Mouse (Mus musculus) frontal cortex, adult (tissue): ENCODE results near the gene Eif4e1b.
"Not testable (repeated sequence)": the region's sequence is repeated elsewhere in the genome, so short reads cannot be mapped to it uniquely, and the experiment has no call there.

ENCODE experiments used
- ATAC-seq: cut with Nextera tagmentation; 2 replicates; pipeline ENCODE4 v1.9.2; 2017; ENCODE audit warnings: mild to moderate bottlenecking, moderate library complexity, mixed read lengths; ENCODE audit not compliant: low TSS enrichment

The Eif4e1b gene

GRCm38 (mm10) chr13:54759496-54759895 lies 24.3 kb upstream of the Eif4e1b start:
- ATAC-seq: no peak

- ATAC-seq: peak; percentile 41
Observed at GRCm38 (mm10) chr13:54760164-54760795, 23.5 kb upstream of the Eif4e1b start.

DNA sequence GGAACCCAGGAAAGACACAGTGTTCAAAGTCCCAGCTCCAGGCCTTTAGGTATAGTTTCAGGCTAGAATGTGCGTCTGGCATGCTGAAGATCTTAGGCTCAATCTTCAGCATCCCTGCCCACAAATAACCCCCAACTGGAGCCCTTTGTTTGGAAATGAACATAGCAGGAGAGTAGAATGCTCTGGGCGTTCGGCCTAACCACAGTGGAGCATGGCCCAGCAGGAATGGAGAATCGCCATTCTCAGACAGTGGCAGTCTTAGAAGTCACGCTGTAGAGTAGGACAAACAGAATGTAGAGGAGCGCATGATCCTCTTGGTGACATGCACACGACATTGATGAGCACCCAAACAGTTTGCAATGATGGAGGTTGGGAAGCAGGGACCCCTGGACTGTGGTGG lies 22.9 kb upstream of the Eif4e1b start:
- ATAC-seq: no peak

- ATAC-seq: peak; percentile 18; the same call in 1 of the 2 replicates
Observed at GRCm38 (mm10) chr13:54765281-54766191, 18.3 kb upstream of the Eif4e1b start.

- ATAC-seq: peak; percentile 77
Observed at GRCm38 (mm10) chr13:54766192-54766768, 17.5 kb upstream of the Eif4e1b start, which contains the start of gene Sncb. Sncb (minus strand) TSS chr13:54766595.

DNA sequence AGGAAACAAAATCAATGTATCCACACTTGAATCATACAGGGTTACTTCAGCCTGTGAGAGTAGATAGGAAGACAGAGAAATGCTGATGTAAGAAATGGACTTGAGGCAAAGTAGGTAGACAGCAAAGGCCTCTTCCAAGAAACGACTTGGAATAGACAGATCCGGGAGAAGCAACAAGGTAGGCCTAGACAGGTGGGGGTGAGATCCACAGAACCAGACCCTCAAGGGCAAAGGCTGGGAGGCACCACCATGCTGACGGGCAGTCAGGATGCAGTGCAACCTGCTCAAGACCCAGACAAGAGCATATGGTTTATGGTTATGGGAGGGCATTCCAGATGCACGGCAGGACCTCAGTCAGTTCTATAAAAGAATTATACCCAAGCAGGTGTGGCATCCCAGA lies 16.8 kb upstream of the Eif4e1b start:
- ATAC-seq: no peak

GRCm38 (mm10) chr13:54780592-54780991 lies 3.2 kb upstream of the Eif4e1b start:
- ATAC-seq: peak; percentile 76

DNA sequence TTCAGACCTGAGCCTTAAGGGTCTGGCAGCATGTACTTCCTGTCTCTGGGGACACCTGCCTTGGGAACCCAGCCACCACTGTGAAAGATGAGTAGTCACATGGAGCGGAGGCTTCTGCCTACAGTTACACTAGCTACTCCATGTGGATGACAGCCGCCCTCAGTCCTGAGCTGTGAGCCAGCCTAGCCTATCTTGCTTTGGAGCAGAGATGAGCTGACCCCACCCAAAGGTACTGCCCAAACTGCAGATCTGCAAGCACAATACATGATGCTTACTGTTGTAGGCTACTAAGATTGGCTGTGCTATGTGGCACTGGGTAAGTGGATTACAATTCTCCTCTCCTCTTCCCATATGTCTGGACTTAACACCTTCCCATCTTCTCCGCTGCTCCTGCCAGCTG lies 2.7 kb upstream of the Eif4e1b start:
- ATAC-seq: peak; percentile 79

- no peak for ATAC-seq
Observed at GRCm38 (mm10) chr13:54783235-54783634, 563 bp upstream of the Eif4e1b start.

GRCm38 (mm10) chr13:54787591-54787990 lies 3.8 kb downstream of the Eif4e1b start:
- ATAC-seq: not testable (repeated sequence)

DNA sequence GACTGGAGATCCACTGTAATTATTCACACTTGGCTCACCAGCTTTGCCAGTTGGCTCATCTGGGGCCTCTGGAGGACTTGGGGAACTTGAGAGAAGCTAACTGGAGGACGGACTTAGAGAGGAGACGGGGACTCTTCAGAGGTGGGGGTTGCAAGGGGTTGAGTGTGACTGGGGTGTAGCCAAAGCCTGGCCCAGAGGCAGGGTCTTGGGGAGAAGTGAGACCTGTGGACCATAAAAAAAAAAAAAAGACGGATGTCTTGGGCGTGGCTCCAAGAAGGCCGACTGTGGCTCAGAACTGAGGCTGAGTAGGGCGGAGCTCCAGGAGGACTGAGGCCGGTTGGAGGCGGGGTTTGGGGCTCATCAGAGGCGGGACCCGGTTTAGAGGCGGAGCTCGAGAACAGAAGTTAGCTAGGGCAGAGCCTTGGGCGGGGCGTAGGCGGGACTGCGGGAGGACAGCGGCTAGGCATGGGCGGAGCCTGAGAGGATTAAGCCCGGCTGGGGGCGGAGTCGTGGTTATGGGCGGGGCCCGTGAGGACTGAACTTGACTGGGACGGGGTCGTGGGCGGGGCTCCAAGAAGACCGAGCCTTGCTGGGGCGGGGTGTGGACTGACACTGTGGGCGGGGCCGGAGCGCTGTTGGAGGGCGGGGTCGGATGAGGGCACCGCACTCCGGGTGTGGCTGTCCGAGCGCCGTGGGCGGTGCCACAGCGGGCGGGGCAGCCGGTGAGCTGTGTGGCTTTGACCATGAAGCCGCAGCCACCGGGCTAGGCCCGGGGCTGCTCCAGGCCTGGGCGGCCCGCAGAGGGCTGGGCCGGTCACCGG lies 5.2 kb downstream of the Eif4e1b start, which contains the start of gene Tspan17:
TSS of gene Tspan17 (plus strand) at position 638 of the 821 bp plus-strand sequence.
- peak; percentile 78 for ATAC-seq

GRCm38 (mm10) chr13:54789561-54790397 lies 6.0 kb downstream of the Eif4e1b start:
- peak; percentile 24 for ATAC-seq

DNA sequence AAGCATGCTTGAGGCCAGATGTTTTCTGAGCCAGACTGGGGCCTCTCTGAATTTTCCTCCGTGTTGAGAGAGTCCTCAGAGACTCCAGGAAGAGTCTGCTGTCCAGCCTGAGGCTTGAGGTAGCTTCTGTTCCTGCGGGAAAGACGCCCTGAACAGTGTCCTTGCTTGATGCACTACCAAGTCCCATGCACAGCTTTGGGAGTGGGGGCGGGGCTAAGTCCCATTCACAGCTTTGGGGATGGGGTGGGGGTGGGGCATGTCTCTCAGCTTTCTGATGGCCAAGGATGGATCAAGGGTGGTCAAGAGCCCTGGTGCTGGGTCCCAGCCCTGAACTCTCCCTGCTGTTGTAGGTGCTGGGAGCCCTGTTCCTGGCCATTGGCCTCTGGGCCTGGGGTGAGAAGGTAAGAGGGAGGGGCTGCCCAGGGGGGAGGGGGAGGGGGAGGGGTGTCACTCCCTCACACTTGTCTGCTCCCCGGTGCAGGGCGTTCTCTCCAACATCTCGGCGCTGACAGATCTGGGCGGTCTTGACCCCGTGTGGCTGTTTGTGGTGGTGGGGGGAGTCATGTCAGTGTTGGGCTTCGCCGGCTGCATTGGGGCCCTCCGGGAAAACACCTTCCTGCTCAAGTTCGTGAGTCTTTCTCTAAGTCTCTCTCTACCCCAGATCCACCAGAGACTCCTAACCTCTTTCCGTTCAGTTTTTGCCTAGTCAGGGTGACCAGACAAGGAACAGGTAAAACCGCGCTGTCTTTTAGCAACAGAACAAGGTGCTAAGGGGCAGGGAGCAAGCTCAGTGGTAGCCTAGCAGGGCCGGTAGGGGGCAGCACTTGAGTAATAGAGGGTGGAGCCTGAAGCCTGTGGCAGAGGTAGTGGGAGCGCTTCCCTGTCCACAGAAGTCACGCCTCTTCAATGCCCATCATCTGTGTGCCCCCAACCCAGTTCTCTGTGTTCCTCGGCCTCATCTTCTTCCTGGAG lies 8.7 kb downstream of the Eif4e1b start:
- ATAC-seq: no peak

- ATAC-seq: peak; percentile 28; the same call in 1 of the 2 replicates
Observed at GRCm38 (mm10) chr13:54794002-54794577, 10.3 kb downstream of the Eif4e1b start.

GRCm38 (mm10) chr13:54794843-54795242 lies 11.0 kb downstream of the Eif4e1b start:
- ATAC-seq: no peak

- ATAC-seq: no peak
Observed at GRCm38 (mm10) chr13:54797356-54797755, 13.6 kb downstream of the Eif4e1b start.

DNA sequence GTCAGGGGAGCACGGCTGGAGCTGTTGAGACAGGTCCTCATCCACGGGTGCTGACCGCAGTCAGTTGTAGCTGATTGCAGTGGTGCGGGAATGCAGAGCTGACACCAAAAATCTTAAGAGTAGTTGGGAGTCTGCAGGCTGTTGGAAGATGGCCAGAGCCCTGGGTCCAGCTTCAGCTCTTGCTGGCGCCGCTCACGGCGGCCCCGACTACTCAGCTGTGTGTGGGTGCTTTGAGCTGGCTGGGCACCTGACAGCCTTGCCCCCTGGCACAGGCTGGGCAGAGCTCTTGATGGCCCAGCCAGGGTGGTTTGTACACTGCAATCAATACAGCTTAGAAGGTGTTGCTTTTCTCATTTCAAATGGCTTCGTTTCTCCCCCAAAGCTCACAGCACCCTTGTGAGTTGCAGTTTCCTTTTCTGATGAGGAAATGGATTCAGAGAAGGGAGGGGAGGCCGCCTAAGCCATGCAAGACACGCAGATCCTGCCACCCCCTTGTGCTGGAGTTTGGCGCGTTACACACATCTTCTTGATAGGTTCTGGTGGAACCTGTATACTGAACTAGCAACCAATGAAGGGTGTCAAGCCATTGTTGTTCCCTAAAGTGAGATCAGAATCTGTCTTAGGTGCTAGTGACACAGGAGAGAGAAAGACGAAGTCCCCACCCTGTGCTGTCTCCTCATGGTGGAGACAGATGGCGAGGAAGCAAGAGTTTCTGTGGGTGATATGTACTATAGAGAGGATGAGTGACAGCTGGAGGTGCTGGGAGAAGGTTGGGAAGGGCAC lies 14.3 kb downstream of the Eif4e1b start:
- peak; percentile 41 for ATAC-seq

GRCm38 (mm10) chr13:54798740-54799139 lies 14.9 kb downstream of the Eif4e1b start:
- ATAC-seq: peak; percentile 14
